Mouse (Mus musculus): ENCODE results near the gene Limk1. TPM values are rescaled to one million over a fixed set of nuclear protein-coding genes. Genes with fewer than 3 reads are reported as not detected.

Gene Limk1
- total and polyA plus RNA-seq, 2 experiments from 2014 or later: 16.7 to 76.5 TPM

DNA sequence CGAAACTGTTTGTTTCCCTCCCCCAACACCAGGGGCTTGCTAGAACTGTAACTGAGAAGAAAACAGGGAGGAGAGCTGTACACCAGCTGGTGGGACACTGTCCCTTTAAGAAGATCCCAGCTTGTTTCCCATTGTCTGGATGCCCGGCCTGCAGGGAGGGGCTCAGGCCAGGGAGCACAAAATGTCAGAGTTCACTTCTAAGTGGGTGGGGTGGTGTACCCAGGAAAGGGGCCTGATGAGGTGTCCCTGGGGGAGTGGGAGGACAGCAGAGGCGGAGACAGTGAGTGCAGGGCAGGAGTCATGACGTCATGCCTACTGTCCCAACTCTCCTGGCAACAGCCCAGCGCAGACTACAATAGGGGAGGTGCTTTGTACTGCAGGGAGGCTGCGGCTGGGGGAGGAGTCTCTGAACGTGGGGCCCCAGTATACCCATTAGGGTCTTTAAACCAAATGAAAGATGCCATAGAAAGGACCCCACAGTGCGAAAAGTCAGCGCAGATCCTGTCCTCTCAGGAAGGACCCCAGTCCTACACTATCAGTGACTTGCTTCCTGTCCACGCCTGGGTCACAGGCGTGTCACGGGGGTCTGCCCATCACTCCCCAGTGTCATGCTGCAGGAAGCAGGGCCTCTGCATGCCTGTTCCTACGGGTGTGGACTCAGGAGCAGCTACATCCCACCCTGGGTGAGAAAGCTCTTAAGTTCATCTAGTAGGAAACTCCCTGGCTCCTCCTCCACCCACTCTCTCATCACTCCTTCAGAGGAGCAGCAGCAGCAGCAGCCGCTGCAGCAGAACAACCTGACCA lies 12.2 kb downstream of the Limk1 start:
- ATAC-seq (ENCODE audit: low FRiP score) (peak; percentile 53; the same call in 1 of the 2 replicates), DNase-seq (ENCODE audit: low spot score) (peak; percentile 77)
- H3K27ac ChIP-seq (ENCODE audit: low read depth, low read length): peak overlapping the region; percentile 57
- no peak for TF ChIP-seq CTCF (IDR thresholded peaks at IDR 0.05)
- H3K4me2 ChIP-seq (ENCODE audit: low read depth, low read length, poor library complexity, severe bottlenecking): peak overlapping the region; percentile 41
- 2% methylated on average over 14 of the region's 14 CpGs for WGBS
- H3K4me1 ChIP-seq (ENCODE audit: insufficient read depth, low read length): 0 out of 2 replicates have a peak, but pooled peaks cover 4% of the 10 kb centered on the region
- no peaks in the 10 kb centered on the region for H3K9me3 ChIP-seq (ENCODE audit: low read length)
- H3K36me3 ChIP-seq (ENCODE audit: insufficient read depth, low read length): peaks cover 26% of the 10 kb centered on the region
- peak overlapping the region; percentile 16; the same call in 1 of the 2 replicates for H3K4me3 ChIP-seq (ENCODE audit: low read depth, low read length)
- H3K9ac ChIP-seq (replicated peaks; ENCODE audit: low read length, poor library complexity, severe bottlenecking): peak overlapping the region; percentile 46
- H3K27me3 ChIP-seq (ENCODE audit: insufficient read depth, low read length): no peaks in the 10 kb centered on the region

DNA sequence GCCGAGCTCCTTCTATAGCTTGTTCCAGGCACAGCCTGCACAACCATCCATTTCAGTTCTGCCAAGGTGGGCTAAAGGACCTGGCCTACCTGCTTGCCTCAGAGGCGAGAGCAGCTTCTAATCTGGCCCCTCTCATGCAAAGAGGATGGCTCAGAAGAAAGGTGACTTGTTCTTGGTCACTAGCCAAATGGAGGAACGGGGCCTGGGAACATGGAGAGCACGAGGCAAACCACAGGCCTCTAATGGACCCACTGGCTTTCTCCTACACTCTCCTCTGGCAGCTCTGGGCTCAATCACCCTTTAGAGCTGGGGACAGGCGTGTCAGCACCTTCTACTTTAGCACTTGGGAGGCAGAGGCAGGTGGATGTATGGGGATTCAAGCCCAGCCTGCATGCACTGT lies 13.4 kb downstream of the Limk1 start:
- ATAC-seq (ENCODE audit: low FRiP score) (no peak), DNase-seq (ENCODE audit: low spot score) (no peak)
- 61% methylated on average over 5 of the region's 5 CpGs for WGBS
- Histone ChIP-seq H3K9me3 (ENCODE audit: low read length) (no peaks in the 10 kb centered on the region), H3K36me3 (ENCODE audit: insufficient read depth, low read length) (peaks cover 29% of the 10 kb centered on the region), H3K4me2 (ENCODE audit: low read depth, low read length, poor library complexity, severe bottlenecking) (no peak overlapping the region), H3K27me3 (ENCODE audit: insufficient read depth, low read length) (no peaks in the 10 kb centered on the region), H3K4me1 (ENCODE audit: insufficient read depth, low read length) (0 out of 2 replicates have a peak, but pooled peaks cover 4% of the 10 kb centered on the region), H3K9ac (replicated peaks; ENCODE audit: low read length, poor library complexity, severe bottlenecking) (0 out of 2 replicates have a peak overlapping the region, but pooled peaks have one; percentile 46), H3K27ac (ENCODE audit: low read depth, low read length) (no peak overlapping the region), H3K4me3 (ENCODE audit: low read depth, low read length) (no peak overlapping the region)
- no peak for TF ChIP-seq CTCF (IDR thresholded peaks at IDR 0.05)

DNA sequence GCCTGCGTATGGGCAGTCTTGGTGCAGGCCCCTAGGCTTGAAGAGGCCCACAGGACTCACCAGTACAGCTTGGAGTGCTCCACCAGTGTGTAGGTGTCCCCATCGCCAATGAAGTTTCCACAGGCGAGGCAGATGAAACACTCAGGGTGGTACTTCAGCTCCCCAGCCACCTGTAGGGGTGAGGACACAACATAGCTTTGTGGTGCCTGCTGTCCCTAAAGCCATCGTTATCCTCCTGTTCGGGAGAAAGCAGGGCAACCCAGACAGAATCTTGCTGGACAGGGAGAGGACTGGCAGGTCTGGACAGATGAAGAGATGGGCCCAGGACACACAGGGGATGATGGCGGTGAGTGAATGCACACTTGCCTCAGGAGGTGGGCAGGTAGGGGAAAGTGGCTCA lies 15.8 kb downstream of the Limk1 start:
- WGBS: 93% methylated on average over 6 of the region's 6 CpGs
- Histone ChIP-seq H3K27ac (ENCODE audit: low read depth, low read length) (no peak overlapping the region), H3K36me3 (ENCODE audit: insufficient read depth, low read length) (peaks cover 42% of the 10 kb centered on the region)

DNA sequence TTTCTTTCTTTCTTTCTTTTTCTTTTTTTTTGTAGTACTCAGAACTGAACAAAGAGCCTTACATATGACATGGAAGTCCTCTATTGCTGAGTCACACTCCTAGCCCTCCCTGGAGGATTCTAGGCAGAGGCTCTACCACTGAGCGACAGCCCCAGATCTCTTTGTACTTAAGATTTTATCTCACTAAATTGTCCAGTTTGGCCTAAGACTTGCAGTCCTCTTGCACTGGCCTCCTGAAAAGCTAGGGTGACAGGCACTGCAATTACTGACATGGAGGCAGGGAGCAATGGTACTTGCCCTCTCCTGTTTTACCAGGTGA lies 16.2 kb downstream of the Limk1 start:
- 67% methylated on average over 1 of the region's 1 CpGs for WGBS
- H3K4me1 ChIP-seq (ENCODE audit: insufficient read depth, low read length): 0 out of 2 replicates have a peak, but pooled peaks cover 4% of the 10 kb centered on the region
- H3K27ac ChIP-seq (ENCODE audit: low read depth, low read length): no peak overlapping the region
- no peak for DNase-seq (ENCODE audit: low spot score)
- no peaks in the 10 kb centered on the region for H3K9me3 ChIP-seq (ENCODE audit: low read length)
- H3K4me3 ChIP-seq (ENCODE audit: low read depth, low read length): no peak overlapping the region
- H3K9ac ChIP-seq (replicated peaks; ENCODE audit: low read length, poor library complexity, severe bottlenecking): no peak overlapping the region
- ATAC-seq (ENCODE audit: low FRiP score): no peak
- TF ChIP-seq CTCF (IDR thresholded peaks at IDR 0.05): no peak
- peaks cover 47% of the 10 kb centered on the region for H3K36me3 ChIP-seq (ENCODE audit: insufficient read depth, low read length)
- no peak overlapping the region for H3K4me2 ChIP-seq (ENCODE audit: low read depth, low read length, poor library complexity, severe bottlenecking)
- H3K27me3 ChIP-seq (ENCODE audit: insufficient read depth, low read length): no peaks in the 10 kb centered on the region

More for the DNA sequence above, 15.8 kb downstream of the Limk1 start:
- DNase-seq (ENCODE audit: low spot score) (no peak), ATAC-seq (ENCODE audit: low FRiP score) (no peak)
- no peak overlapping the region for H3K4me2 ChIP-seq (ENCODE audit: low read depth, low read length, poor library complexity, severe bottlenecking)
- H3K9ac ChIP-seq (replicated peaks; ENCODE audit: low read length, poor library complexity, severe bottlenecking): no peak overlapping the region
- no peak overlapping the region for H3K4me3 ChIP-seq (ENCODE audit: low read depth, low read length)
- no peaks in the 10 kb centered on the region for H3K27me3 ChIP-seq (ENCODE audit: insufficient read depth, low read length)
- no peaks in the 10 kb centered on the region for H3K9me3 ChIP-seq (ENCODE audit: low read length)
- TF ChIP-seq CTCF (IDR thresholded peaks at IDR 0.05): no peak
- H3K4me1 ChIP-seq (ENCODE audit: insufficient read depth, low read length): 0 out of 2 replicates have a peak, but pooled peaks cover 4% of the 10 kb centered on the region

DNA sequence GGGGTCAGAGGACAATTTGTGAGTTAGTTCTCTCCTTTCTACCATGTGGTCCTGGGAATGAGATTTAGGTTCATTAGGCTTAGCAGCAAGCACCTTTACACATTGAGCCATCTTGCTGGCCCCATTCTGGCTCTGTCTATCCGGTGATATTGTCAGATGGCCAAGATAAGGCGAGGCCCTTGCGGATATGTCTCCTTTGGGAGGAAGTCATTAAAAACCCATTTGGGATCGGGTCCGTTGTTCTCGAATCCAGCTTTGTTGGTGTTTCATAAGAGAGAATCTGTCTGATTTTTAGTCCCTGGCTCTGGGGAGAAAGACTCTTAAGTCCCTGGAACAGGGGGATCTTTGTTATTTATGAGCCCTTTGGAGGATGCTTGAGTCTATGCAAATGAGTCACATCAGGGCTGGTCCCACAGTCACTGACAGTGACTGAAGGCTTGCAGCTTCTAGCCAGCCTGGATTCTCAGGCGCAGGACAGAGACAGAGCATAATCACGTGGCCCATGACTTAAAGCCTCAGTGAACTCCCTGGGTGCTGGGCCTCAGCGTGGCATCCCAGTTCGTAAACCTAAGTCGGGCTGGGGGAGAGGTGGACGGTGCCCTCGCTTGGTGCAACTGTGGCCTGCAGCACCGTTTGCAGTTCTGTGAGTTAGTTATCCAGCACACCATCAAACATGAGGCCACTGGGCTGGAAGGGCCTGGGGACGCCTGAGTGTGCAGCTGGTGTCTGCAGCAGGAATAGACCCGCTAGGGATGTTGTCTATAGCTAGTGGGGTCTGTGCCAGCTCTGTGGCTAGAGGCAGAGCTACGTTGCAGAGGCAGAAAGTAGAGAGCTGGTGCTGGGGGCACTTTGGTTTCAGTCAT lies 16.8 kb downstream of the Limk1 start:
- no peak overlapping the region for H3K4me2 ChIP-seq (ENCODE audit: low read depth, low read length, poor library complexity, severe bottlenecking)
- no peak overlapping the region for H3K9ac ChIP-seq (replicated peaks; ENCODE audit: low read length, poor library complexity, severe bottlenecking)
- WGBS: 44% methylated on average over 17 of the region's 17 CpGs
- TF ChIP-seq CTCF (IDR thresholded peaks at IDR 0.05): no peak
- no peak overlapping the region for H3K27ac ChIP-seq (ENCODE audit: low read depth, low read length)
- ATAC-seq (ENCODE audit: low FRiP score) (no peak), DNase-seq (ENCODE audit: low spot score) (peak; percentile 53)
- H3K4me3 ChIP-seq (ENCODE audit: low read depth, low read length): no peak overlapping the region
- H3K27me3 ChIP-seq (ENCODE audit: insufficient read depth, low read length): no peaks in the 10 kb centered on the region
- H3K36me3 ChIP-seq (ENCODE audit: insufficient read depth, low read length): peaks cover 50% of the 10 kb centered on the region
- H3K9me3 ChIP-seq (ENCODE audit: low read length): no peaks in the 10 kb centered on the region
- H3K4me1 ChIP-seq (ENCODE audit: insufficient read depth, low read length): 0 out of 2 replicates have a peak, but pooled peaks cover 4% of the 10 kb centered on the region
